Mouse (Mus musculus) hematopoietic stem cell, adult 5-6 weeks (primary cell): ENCODE measurements around the gene Slc12a8. TPM values are rescaled to one million over a fixed set of nuclear protein-coding genes. Genes with fewer than 3 reads are reported as not detected.

Source experiments
- ATAC-seq, 2 experiments: fragments of 125-278 bp in 1 of 2; replicated peaks in 1 of 2; 2 replicates each; pipeline ENCODE4 v1.8.0; 2016 to 2017; ENCODE audit warnings: inconsistent platforms in 2 of 2, mild to moderate bottlenecking in 2 of 2, moderate number of reproducible peaks in 2 of 2, low read depth in 1 of 2, moderate TSS enrichment in 1 of 2; ENCODE audit not compliant: low FRiP score in 2 of 2, poor library complexity in 2 of 2, severe bottlenecking in 2 of 2, insufficient read depth in 1 of 2, low TSS enrichment in 1 of 2
- total RNA-seq: library from RNA; stranded (forward); fragments of 172-1452, 232-1000 nt; gene quantifications from 2 replicates; pipeline ENCODE4 v1.2.3, GENCODE M21; 2017

Slc12a8 gene
- total RNA-seq, 1 experiment from 2014 or later, result 0.55 TPM

DNA sequence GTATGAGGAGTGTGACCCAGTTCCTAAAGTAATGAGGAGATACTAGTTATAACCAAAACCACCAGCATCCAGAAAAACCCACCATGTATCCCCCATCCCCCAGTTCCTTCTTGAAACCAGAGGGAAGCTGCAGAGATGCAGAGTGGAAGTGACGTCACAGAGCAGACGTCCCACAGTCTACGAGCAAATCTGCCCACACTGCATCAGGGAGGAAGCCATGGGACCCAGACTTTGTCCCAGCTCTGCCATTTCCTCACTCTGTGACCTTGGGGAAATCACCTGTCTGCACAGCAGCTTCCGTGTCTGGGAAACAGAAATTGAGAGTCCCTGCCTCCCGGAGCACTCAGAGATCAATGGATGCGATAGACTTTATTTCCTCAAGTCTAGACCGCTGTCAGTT lies 56.6 kb downstream of the Slc12a8 start:
- peak; percentile 82 to 87 for ATAC-seq

DNA sequence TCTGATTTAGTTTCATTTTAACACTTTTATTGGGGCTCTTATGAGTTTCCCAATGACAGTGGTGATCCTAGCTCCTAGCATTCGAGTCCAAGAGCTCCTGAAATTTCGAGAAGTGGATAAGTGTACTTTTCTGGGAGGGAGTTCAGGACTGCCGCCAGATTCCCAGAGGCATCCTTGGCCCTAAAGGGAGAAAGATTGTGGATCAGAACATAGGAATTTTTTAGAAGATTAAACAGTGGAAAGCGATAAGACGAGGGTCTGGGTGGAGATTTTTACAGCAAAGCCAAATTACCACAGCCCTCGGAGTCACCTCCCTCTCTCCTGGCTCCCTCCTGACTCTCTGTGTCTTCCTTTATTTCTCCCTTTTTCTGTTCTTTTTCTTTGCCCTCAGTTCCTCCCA lies 58.6 kb downstream of the Slc12a8 start:
- no peak for ATAC-seq

DNA sequence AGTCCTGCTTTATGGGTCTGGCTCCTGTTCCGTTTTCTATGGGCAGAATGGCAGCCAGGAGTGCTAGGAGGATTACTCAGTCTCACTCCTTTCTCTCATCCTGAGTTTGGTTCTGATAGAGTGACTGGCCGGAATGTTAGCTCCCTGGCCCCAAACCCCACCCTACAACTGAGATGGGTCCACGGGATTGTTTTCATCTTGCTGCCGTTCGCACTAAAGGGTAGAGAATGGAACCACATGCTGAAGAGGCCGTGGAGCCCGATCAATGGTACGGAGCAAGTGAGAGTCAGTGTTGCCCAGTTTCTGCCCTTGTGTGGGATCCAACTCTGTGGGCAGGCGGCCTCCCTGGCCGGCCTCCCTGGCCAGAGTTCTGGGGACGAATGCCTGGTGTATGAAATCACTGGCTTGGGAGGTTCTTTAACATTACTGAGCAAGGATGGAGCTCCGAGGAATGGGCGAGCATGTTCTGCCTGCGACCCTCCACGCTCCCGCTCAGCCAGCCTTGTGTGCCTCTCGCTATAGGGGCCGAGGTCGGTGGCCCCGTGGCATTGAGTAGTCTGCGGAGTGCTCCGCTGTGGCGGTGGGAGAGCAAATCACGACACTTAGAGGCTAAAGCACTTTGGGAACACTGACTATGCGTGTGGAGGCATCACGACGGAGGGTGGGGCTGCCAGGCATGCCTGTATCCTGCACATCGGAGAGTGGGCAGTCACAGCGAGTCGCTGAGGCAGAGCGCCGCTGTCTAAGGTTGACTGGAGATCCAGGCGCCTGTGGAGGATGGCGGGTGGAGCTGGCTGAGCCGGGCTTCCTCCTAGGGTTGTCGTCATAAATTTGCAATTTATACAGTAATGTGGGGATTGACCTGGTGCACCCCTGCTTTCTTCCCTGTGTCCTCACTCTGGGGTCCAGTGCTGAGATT lies 59.4 kb downstream of the Slc12a8 start:
- ATAC-seq, result no peak

DNA sequence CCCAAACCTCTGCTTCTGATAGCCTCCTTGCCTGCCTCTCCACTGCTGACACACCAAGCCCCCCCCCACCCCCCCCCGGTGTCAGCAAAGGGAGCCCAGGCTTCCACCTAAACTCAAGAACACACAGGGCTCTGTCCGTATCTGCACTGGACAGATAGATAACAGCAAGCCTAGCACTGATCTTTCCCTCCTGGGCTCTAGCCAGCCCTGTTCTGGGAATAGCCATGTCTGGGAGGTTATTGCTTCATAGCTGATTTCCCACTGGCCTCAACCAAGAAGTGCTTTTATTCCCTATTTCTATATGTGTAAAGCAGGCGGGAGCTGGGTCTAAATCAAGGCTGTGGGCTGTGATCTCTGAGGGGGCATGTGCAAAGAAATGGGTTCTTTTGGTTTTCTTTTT lies 61.3 kb downstream of the Slc12a8 start:
- no peak for ATAC-seq

DNA sequence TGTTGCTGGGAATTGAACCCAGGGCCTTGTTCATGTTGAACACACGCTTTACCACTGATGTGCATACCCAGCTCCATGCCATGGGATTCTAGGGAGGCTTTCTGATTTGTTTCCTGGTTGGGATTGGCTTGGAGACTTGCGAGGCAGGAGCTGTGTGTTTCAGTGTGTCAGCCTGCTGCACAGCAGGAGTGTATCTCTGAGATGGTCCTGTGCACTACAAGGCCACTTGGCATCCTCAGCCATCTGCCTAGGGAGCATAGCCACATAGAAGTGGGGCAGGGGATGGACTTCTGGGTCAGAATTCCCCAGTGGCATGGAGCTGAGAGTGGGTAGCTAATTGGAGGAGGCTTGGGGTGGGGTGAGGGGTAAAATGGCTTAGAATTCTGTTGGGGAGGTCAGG lies 63.2 kb downstream of the Slc12a8 start:
- ATAC-seq, result no peak

DNA sequence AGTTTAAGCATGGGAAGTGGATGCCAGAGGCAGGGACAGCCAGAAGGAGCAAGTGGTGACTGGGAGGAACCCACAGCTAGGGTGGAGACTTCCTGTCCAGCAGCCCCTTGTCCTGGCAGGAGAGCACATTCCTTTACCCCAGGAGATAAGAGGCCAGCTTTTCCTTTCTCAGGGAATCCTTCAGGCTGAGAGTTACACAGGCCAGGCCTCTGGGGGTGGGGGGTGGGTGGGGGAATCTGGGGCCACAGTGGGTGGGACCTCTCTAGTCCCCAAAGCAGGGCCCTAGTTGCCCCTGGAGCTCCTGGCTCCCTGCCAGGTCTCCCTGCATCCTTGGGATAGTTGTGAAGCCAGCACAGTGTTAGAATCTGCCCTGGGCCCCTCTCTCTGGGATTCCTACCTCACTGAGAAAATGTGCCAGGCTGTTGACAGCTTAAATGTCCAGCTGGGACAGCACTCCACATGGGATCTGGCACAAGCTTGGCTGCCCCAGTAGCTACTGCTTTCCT lies 63.7 kb downstream of the Slc12a8 start:
- no peak for ATAC-seq

DNA sequence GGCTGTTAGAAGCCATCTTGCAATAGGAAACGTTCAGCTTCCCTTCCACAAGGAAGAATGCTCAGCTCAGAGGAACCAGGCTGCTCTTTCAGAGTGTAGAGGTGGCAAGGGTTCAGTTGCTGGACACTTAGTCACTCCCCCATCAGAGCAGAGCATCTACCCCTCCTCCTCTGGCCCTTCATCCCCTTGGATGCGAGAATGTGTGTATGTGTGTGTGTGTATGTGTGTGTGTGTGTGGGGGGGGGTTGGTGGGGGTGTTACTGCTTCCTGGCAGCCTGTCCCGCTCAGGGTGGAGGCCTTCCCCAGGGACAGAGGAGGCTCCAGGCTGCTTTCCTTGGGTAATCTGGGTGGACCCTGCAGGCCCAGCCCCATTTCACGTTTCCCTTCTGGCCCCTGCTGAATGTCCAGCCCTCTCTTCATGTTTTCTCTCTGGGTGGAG lies 64.6 kb downstream of the Slc12a8 start:
- ATAC-seq, result no peak

DNA sequence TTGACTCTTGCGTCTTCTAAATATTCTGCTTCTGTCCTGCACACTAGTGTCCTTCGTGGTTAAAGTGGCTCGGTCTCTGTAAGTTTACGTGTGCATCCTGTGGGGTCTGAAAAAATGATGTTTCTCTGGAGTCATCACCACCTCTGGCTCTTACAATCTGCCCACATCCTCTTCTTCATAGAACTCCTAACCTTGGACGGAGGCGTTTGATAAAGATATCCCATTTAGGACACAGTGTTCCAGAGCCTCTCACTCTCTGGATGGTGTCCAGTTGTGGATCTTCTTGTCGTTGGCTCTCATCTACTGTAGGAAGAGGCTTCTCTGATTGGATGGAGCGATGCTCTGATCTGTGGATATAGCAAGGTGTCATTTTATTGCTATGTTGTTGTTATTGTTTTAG lies 65.4 kb downstream of the Slc12a8 start:
- ATAC-seq, result no peak

DNA sequence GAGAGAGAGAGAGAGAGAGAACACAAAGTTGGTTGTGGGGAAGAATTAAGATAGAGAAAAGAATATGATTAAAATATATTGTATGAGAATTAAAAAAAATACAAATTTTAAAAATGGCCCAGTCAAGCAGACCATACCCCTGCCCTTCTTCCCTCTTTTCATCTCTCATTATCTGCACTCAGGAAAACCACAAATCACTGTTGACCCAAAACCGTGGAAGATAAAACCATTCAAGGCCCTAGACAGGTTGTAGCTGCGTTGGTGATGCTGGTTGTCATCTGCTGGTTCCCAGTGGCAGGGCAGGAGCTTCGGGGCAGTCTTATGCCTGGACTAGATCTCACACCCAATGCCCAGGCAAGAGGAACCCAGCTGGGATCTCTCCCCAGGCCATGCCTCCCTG lies 66.2 kb downstream of the Slc12a8 start:
- ATAC-seq, result no peak

DNA sequence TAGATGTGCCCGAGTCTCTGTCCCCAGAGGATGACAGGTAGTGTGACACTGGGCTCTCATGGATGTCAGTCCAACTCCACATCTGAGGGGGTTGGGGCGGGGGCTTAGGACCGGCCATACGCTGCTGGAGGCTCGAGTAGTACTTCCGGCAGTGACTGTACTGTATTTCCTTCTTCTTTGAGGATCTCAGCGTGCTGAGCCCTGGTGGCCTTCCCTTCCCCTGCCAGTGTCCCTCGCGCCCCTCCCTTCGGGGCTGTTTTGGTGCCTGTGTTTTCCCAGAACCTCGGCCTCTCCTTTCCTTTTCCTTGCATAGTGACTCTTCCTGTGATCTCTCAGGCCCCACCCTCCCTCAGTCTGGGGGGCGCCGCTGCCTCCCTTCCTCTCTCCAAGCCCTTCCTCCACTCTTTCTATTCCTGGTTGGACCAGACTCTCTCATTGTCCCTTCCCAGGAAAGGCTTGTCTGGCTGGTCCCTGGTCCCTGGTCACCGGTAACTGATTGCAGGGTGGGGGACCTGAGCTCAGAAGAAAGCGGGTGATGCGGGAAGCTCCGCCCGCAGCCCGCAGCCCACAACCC lies 66.8 kb downstream of the Slc12a8 start:
- ATAC-seq, result peak; percentile 58 to 68

DNA sequence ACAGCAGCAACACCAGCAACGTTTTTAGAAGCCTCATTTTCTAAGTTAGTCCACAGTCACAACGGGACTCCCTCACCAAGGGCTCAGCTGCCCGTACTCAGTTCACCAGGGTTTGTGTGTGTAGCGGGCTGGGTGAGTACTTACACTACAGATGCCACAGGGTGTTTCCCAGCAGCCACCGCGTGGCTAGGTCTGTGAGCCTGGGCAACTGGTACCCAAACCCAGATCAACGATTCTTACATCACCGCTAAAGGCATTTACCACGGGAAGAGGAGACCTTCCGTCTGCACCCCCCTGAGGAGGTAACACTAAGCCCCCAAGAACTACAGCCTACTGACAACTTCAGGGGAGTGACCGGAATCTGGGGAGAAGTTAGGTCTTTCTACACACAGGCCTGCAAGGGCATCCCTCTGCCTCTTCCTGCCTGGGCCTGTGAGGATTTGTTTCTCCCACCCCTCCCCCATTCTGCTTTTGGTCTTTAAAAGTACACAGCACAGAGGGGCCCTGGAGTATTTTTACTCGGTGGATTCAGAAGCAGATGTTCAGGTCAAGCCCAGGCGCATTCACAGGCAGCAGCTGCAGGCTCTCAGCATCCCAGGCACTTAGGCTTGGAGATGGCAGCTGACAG lies 67.4 kb downstream of the Slc12a8 start:
- ATAC-seq, result peak; percentile 44 to 47

DNA sequence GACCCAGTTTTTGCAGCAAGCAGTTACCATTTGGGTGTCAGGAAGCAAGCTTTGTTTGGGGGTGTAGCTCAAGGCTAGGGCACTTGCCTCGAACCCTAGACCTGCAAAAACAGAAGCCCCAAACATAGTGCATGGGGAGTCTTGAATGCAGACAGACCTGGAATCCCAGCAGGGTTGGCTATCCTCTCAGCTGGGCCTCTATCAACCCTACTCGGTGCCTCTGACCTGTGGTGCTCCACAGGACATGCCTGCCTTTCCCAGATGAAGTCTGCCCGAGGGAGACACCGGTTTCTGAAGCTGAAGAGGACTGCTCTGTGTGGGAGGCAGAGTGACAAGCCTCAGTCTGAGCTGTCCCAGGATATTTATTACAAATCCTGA lies 67.9 kb downstream of the Slc12a8 start:
- ATAC-seq, result no peak

DNA sequence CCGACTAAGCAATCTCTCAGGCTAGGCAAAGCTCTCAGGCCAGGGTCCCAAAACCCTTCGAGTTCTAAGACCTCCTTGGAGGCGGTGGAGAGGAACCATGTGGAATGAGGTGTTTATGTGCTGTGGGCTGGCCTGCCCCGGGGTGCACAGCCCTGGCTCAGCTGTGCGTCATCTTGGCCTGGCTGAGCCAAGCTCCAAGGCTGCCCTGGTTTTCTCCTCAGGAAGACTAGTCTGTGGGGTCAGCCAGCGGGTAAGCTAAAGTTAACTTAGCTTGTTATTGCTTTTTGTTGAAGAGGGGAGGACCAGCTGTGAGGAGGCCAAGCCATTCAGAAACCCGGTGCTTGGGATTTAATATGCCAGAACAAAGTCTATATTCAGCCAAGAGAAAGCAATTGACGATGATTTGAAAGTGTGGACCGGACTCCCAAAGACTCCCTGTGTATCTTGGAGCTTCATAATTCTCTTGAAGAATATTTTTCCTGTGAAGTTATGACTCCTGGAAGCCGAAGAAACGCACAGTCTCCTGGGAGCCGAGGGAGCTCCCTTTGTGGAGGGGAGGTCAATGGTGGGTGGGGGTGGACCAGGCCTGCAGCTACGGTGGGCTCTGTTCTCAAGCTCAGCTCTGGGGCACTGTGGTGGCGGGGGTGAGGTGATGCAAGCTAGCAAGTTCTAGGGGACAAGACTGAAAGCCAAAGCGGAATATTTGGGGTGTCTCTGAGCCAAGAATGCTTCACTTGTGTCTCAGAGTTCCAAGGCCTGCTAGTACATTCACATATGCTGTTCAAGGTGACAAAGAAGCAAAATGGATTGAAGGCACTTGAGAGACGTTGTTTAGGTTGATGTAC lies 70.4 kb downstream of the Slc12a8 start:
- ATAC-seq, result no peak

DNA sequence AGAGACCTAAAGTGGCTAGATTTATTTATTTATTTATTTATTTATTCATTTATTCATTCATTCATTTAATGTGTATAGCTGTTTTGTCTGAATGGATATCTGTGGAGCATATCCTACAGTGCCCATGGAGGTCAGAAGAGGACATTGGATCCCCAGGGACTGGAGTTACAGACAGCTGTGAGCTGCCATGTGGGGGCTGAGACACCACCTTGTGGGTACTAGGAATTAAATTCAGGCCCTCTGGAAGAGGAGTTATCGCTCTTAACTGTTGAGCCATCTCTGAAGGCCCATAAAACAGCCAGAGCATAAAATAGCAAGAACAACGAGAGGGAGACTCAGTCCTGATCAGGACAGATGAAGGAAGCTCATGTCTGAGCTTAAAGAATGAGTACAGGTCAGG lies 71.7 kb downstream of the Slc12a8 start:
- no peak for ATAC-seq

DNA sequence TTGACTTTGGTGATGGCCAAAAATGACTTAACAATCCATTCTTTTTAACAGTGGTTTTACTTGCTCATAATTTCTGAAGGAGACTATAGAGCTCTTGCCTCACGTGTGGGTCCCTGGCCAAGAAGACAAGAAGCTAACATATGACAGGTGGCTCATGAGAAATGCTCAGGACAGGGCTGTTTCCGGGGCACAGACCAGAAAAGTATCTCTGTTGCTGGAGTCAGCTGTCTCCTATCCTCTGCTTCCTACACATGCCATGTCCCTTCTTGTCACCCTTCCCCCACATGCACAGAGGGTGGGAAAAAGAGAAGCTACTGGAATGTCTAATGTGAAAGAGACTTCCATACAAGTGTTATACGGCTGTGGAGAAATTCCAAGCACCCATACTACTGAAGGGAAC lies 73.3 kb downstream of the Slc12a8 start:
- no peak for ATAC-seq

DNA sequence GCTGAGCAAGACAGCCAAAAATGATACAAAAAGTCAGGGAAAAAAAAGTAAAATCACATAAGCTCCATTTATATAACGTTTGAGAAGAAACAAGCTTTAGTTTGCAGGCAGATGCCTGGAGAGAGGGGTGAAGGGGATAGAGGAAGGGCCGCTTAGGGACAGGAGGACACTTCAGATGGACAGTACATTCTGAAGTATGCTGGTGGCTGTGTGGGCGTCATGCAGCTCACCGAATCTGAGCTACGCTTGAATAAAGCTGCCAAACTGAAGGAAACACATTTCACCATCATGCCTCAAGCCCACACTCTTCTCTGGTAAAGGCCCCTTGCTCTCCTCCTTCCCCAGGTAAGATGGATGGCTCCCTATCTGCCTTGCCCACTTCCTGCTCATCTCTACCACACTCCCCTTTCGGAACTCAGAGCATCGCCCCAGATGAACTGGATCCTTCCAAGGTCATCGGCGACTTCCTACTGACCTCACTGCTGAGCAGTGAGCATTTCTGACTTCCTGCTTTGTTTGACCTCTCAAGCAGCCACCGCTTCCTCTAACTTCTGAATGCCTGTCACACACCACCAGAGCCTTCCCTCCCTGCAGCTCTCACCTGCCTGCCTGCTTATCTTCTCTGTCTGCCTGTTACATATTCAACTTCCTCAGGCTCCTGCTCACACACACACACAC lies 74.4 kb downstream of the Slc12a8 start:
- ATAC-seq, result peak in 1 of 2 experiments; percentile 48; a peak in 1 of 4 replicates

DNA sequence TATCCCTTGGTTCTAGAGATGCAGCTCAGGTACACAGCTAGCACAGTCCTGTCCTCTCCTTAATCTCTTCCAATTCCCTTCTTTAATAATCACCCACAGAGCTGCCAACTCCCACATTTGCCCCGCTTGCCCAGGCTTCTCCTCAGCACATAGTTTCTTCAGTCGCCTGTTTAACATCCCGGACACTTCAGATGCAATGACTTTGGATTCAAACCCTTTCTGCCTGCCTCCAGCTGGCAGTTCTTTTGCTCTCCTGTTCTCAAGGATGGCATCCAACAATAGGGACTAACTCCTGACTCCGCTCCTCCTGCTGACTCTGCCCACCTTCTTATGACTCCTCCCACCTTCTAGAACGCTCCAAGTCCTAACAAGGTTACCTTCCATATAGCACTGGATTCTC lies 75.2 kb downstream of the Slc12a8 start:
- ATAC-seq, result no peak
